Mouse (Mus musculus): ENCODE data around the gene Sgca. TPM values are rescaled to one million over a fixed set of nuclear protein-coding genes. Genes with fewer than 3 reads are reported as not detected.

The Sgca gene
- polyA plus RNA-seq, 1 experiment from 2014 or later = not detected

- Histone ChIP-seq H3K36me3 (ENCODE audit: control insufficient read depth, insufficient read depth, low read length) (no peaks in the 10 kb centered on the region), H3K9ac (ENCODE audit: low read length) (no peak overlapping the region), H3K27me3 (ENCODE audit: control insufficient read depth, insufficient read depth, low read length) (peaks cover 30% of the 10 kb centered on the region), H3K9me3 (ENCODE audit: control insufficient read depth, low read length) (no peaks in the 10 kb centered on the region), H3K4me3 (ENCODE audit: low read depth, low read length) (no peak overlapping the region), H3K27ac (ENCODE audit: low read depth, low read length) (no peak overlapping the region), H3K4me1 (replicated peaks; ENCODE audit: control insufficient read depth, insufficient read depth, low read length) (0 out of 2 replicates have a peak, but pooled peaks cover 3% of the 10 kb centered on the region), H3K4me2 (ENCODE audit: low read depth, low read length, severe bottlenecking) (no peak overlapping the region)
- 22% methylated on average over 4 of the region's 4 CpGs for whole genome bisulfite sequencing
- ATAC-seq (replicated peaks; ENCODE audit: low FRiP score) (no peak), DNase-seq (ENCODE audit: low spot score) (peak; percentile 80)
Observed at GRCm38 (mm10) chr11:94939280-94939679, 36.8 kb downstream of the Sgca start.

GRCm38 (mm10) chr11:94938296-94938695, 37.8 kb downstream of the Sgca start:
- ATAC-seq (replicated peaks; ENCODE audit: low FRiP score) = no peak
- Histone ChIP-seq H3K4me2 (ENCODE audit: low read depth, low read length, severe bottlenecking) (no peak overlapping the region), H3K4me3 (ENCODE audit: low read depth, low read length) (no peak overlapping the region), H3K4me1 (replicated peaks; ENCODE audit: control insufficient read depth, insufficient read depth, low read length) (peaks cover 3% of the 10 kb centered on the region; the same call in 1 of the 2 replicates), H3K27me3 (ENCODE audit: control insufficient read depth, insufficient read depth, low read length) (peaks cover 35% of the 10 kb centered on the region), H3K9me3 (ENCODE audit: control insufficient read depth, low read length) (no peaks in the 10 kb centered on the region), H3K36me3 (ENCODE audit: control insufficient read depth, insufficient read depth, low read length) (no peaks in the 10 kb centered on the region), H3K27ac (ENCODE audit: low read depth, low read length) (no peak overlapping the region), H3K9ac (ENCODE audit: low read length) (no peak overlapping the region)
- WGBS = 21% methylated on average over 9 of the region's 9 CpGs
- no peak for DNase-seq (ENCODE audit: low spot score)

- Histone ChIP-seq H3K4me2 (ENCODE audit: low read depth, low read length, severe bottlenecking) (peak overlapping the region; percentile 55), H3K4me1 (replicated peaks; ENCODE audit: control insufficient read depth, insufficient read depth, low read length) (peaks cover 3% of the 10 kb centered on the region; the same call in 1 of the 2 replicates), H3K9ac (ENCODE audit: low read length) (peak overlapping the region; percentile 40), H3K36me3 (ENCODE audit: control insufficient read depth, insufficient read depth, low read length) (no peaks in the 10 kb centered on the region), H3K4me3 (ENCODE audit: low read depth, low read length) (peak overlapping the region; percentile 29), H3K27me3 (ENCODE audit: control insufficient read depth, insufficient read depth, low read length) (peaks cover 39% of the 10 kb centered on the region), H3K9me3 (ENCODE audit: control insufficient read depth, low read length) (no peaks in the 10 kb centered on the region), H3K27ac (ENCODE audit: low read depth, low read length) (no peak overlapping the region)
- 1% methylated on average over 15 of the region's 15 CpGs for WGBS
- ATAC-seq (replicated peaks; ENCODE audit: low FRiP score) (no peak; the same call in 1 of the 2 replicates), DNase-seq (ENCODE audit: low spot score) (no peak)
Observed at GRCm38 (mm10) chr11:94937787-94938186, 38.3 kb downstream of the Sgca start.

- DNase-seq (ENCODE audit: low spot score) (no peak), ATAC-seq (replicated peaks; ENCODE audit: low FRiP score) (peak; percentile 45)
- Histone ChIP-seq H3K4me1 (replicated peaks; ENCODE audit: control insufficient read depth, insufficient read depth, low read length) (peaks cover 3% of the 10 kb centered on the region; the same call in 1 of the 2 replicates), H3K27ac (ENCODE audit: low read depth, low read length) (no peak overlapping the region), H3K27me3 (ENCODE audit: control insufficient read depth, insufficient read depth, low read length) (peaks cover 39% of the 10 kb centered on the region), H3K4me3 (ENCODE audit: low read depth, low read length) (peak overlapping the region; percentile 29), H3K4me2 (ENCODE audit: low read depth, low read length, severe bottlenecking) (peak overlapping the region; percentile 55), H3K9ac (ENCODE audit: low read length) (peak overlapping the region; percentile 40), H3K9me3 (ENCODE audit: control insufficient read depth, low read length) (no peaks in the 10 kb centered on the region), H3K36me3 (ENCODE audit: control insufficient read depth, insufficient read depth, low read length) (no peaks in the 10 kb centered on the region)
- 0% methylated on average over 18 of the region's 18 CpGs for WGBS
Observed at GRCm38 (mm10) chr11:94937335-94937781, 38.8 kb downstream of the Sgca start.

GRCm38 (mm10) chr11:94936851-94937295, 39.3 kb downstream of the Sgca start:
- ATAC-seq (replicated peaks; ENCODE audit: low FRiP score) = peak; percentile 69
- peak overlapping the region; percentile 28; the same call in 1 of the 2 replicates for H3K9ac ChIP-seq (ENCODE audit: low read length)
- peak; percentile 92 for DNase-seq (ENCODE audit: low spot score)
- peak overlapping the region; percentile 29 for H3K4me3 ChIP-seq (ENCODE audit: low read depth, low read length)
- peaks cover 3% of the 10 kb centered on the region; the same call in 1 of the 2 replicates for H3K4me1 ChIP-seq (replicated peaks; ENCODE audit: control insufficient read depth, insufficient read depth, low read length)
- H3K4me2 ChIP-seq (ENCODE audit: low read depth, low read length, severe bottlenecking) = peak overlapping the region; percentile 55
- H3K9me3 ChIP-seq (ENCODE audit: control insufficient read depth, low read length) = no peaks in the 10 kb centered on the region
- H3K36me3 ChIP-seq (ENCODE audit: control insufficient read depth, insufficient read depth, low read length) = no peaks in the 10 kb centered on the region
- no peak overlapping the region for H3K27ac ChIP-seq (ENCODE audit: low read depth, low read length)
- under 1% methylated on average over 17 of the region's 17 CpGs for WGBS
- H3K27me3 ChIP-seq (ENCODE audit: control insufficient read depth, insufficient read depth, low read length) = peaks cover 39% of the 10 kb centered on the region

GRCm38 (mm10) chr11:94936045-94936444, 40.1 kb downstream of the Sgca start, which contains the start of gene Col1a1:
Col1a1 (plus strand) TSS chr11:94936224.
- Histone ChIP-seq H3K9me3 (ENCODE audit: control insufficient read depth, low read length) (no peaks in the 10 kb centered on the region), H3K36me3 (ENCODE audit: control insufficient read depth, insufficient read depth, low read length) (no peaks in the 10 kb centered on the region), H3K4me2 (ENCODE audit: low read depth, low read length, severe bottlenecking) (peak within 1 kb of the TSS; percentile 55), H3K4me3 (ENCODE audit: low read depth, low read length) (peak within 1 kb of the TSS; percentile 29), H3K27me3 (ENCODE audit: control insufficient read depth, insufficient read depth, low read length) (peaks cover 39% of the 10 kb centered on the region), H3K27ac (ENCODE audit: low read depth, low read length) (no peak within 1 kb of the TSS), H3K9ac (ENCODE audit: low read length) (peak within 1 kb of the TSS; percentile 28), H3K4me1 (replicated peaks; ENCODE audit: control insufficient read depth, insufficient read depth, low read length) (peaks cover 3% of the 10 kb centered on the region; the same call in 1 of the 2 replicates)
- 11% methylated on average over 19 of the region's 19 CpGs for WGBS
- ATAC-seq (replicated peaks; ENCODE audit: low FRiP score) (no peak), DNase-seq (ENCODE audit: low spot score) (no peak)

GRCm38 (mm10) chr11:94934526-94934925, 41.6 kb downstream of the Sgca start:
- Histone ChIP-seq H3K9me3 (ENCODE audit: control insufficient read depth, low read length) (no peaks in the 10 kb centered on the region), H3K9ac (ENCODE audit: low read length) (no peak overlapping the region), H3K4me2 (ENCODE audit: low read depth, low read length, severe bottlenecking) (no peak overlapping the region), H3K27me3 (ENCODE audit: control insufficient read depth, insufficient read depth, low read length) (peaks cover 39% of the 10 kb centered on the region), H3K4me1 (replicated peaks; ENCODE audit: control insufficient read depth, insufficient read depth, low read length) (peaks cover 3% of the 10 kb centered on the region; the same call in 1 of the 2 replicates), H3K36me3 (ENCODE audit: control insufficient read depth, insufficient read depth, low read length) (no peaks in the 10 kb centered on the region), H3K4me3 (ENCODE audit: low read depth, low read length) (no peak overlapping the region), H3K27ac (ENCODE audit: low read depth, low read length) (no peak overlapping the region)
- DNase-seq (ENCODE audit: low spot score) (no peak), ATAC-seq (replicated peaks; ENCODE audit: low FRiP score) (no peak)
- WGBS = 30% methylated on average over 11 of the region's 11 CpGs

- WGBS = 17% methylated on average over 8 of the region's 8 CpGs
- H3K9ac ChIP-seq (ENCODE audit: low read length) = no peak overlapping the region
- H3K27me3 ChIP-seq (ENCODE audit: control insufficient read depth, insufficient read depth, low read length) = peaks cover 33% of the 10 kb centered on the region
- H3K36me3 ChIP-seq (ENCODE audit: control insufficient read depth, insufficient read depth, low read length) = no peaks in the 10 kb centered on the region
- no peak overlapping the region for H3K27ac ChIP-seq (ENCODE audit: low read depth, low read length)
- DNase-seq (ENCODE audit: low spot score) = no peak
- no peak for ATAC-seq (replicated peaks; ENCODE audit: low FRiP score)
- H3K4me3 ChIP-seq (ENCODE audit: low read depth, low read length) = no peak overlapping the region
- no peak overlapping the region for H3K4me2 ChIP-seq (ENCODE audit: low read depth, low read length, severe bottlenecking)
- H3K9me3 ChIP-seq (ENCODE audit: control insufficient read depth, low read length) = no peaks in the 10 kb centered on the region
- H3K4me1 ChIP-seq (replicated peaks; ENCODE audit: control insufficient read depth, insufficient read depth, low read length) = peaks cover 6% of the 10 kb centered on the region
Observed at GRCm38 (mm10) chr11:94933584-94933983, 42.5 kb downstream of the Sgca start.

- Histone ChIP-seq H3K27ac (ENCODE audit: low read depth, low read length) (no peak overlapping the region), H3K4me3 (ENCODE audit: low read depth, low read length) (no peak overlapping the region), H3K4me1 (replicated peaks; ENCODE audit: control insufficient read depth, insufficient read depth, low read length) (peaks cover 4% of the 10 kb centered on the region), H3K9me3 (ENCODE audit: control insufficient read depth, low read length) (no peaks in the 10 kb centered on the region), H3K4me2 (ENCODE audit: low read depth, low read length, severe bottlenecking) (no peak overlapping the region), H3K27me3 (ENCODE audit: control insufficient read depth, insufficient read depth, low read length) (peaks cover 12% of the 10 kb centered on the region), H3K36me3 (ENCODE audit: control insufficient read depth, insufficient read depth, low read length) (no peaks in the 10 kb centered on the region), H3K9ac (ENCODE audit: low read length) (no peak overlapping the region)
- no peak for ATAC-seq (replicated peaks; ENCODE audit: low FRiP score)
- WGBS = 50% methylated on average over 4 of the region's 4 CpGs
- DNase-seq (ENCODE audit: low spot score) = no peak
Observed at GRCm38 (mm10) chr11:94930151-94930550, 46.0 kb downstream of the Sgca start.
